Mouse (Mus musculus) fibroblast of lung, adult 2 months (primary cell): ENCODE data around the gene Ccr8.
A peak's percentile ranks its signal among the peaks of the same experiment; 100 is the strongest.

Experiments
- DNase-seq: peaks from one replicate; pipeline ENCODE4 v3.0.0-alpha.2; 2011; ENCODE audit warnings: low read depth

Ccr8 gene

GRCm38 (mm10) chr9:120132980-120133754 lies 41.3 kb downstream of the Ccr8 start:
- DNase-seq, result no peak

- DNase-seq, result no peak
Measured at GRCm38 (mm10) chr9:120133755-120134475, 42.0 kb downstream of the Ccr8 start.

GRCm38 (mm10) chr9:120134529-120135160 lies 42.7 kb downstream of the Ccr8 start:
- no peak for DNase-seq

- DNase-seq, result no peak
Measured at GRCm38 (mm10) chr9:120135454-120135853, 43.5 kb downstream of the Ccr8 start.

GRCm38 (mm10) chr9:120140652-120141051 lies 48.7 kb downstream of the Ccr8 start:
- DNase-seq, result peak; percentile 39

GRCm38 (mm10) chr9:120144474-120144873 lies 52.6 kb downstream of the Ccr8 start:
- no peak for DNase-seq
